Mouse (Mus musculus): ENCODE data around the gene Rab3ip. TPM values are rescaled to one million over a fixed set of nuclear protein-coding genes. Genes with fewer than 3 reads are reported as not detected.
A peak's percentile ranks its signal among the peaks of the same experiment; 100 is the strongest.

The Rab3ip gene
- polyA plus RNA-seq, 1 experiment from 2014 or later: 34.4 TPM

GRCm38 (mm10) chr10:116916581-116916980 lies 34.0 kb downstream of the Rab3ip start:
- H3K36me3 ChIP-seq (ENCODE audit: control insufficient read depth, insufficient read depth, low read length): peaks cover 3% of the 10 kb centered on the region; the same call in 1 of the 2 replicates

GRCm38 (mm10) chr10:116915286-116915685 lies 35.3 kb downstream of the Rab3ip start:
- no peak overlapping the region for H3K4me3 ChIP-seq (ENCODE audit: low read length)
- WGBS: 95% methylated on average over 8 of the region's 8 CpGs

More at GRCm38 (mm10) chr10:116916581-116916980, 34.0 kb downstream of the Rab3ip start:
- no peak overlapping the region for H3K9ac ChIP-seq (ENCODE audit: low read depth, low read length)
- H3K4me2 ChIP-seq (ENCODE audit: low read depth, low read length): no peak overlapping the region
- H3K4me1 ChIP-seq (ENCODE audit: control insufficient read depth, insufficient read depth, low read length): no peaks in the 10 kb centered on the region
- no peaks in the 10 kb centered on the region for H3K9me3 ChIP-seq (ENCODE audit: control insufficient read depth, low read length)
- H3K27ac ChIP-seq (ENCODE audit: low read length): no peak overlapping the region
- 82% methylated on average over 8 of the region's 8 CpGs for WGBS
- no peak overlapping the region for H3K4me3 ChIP-seq (ENCODE audit: low read length)
- no peaks in the 10 kb centered on the region for H3K27me3 ChIP-seq (replicated peaks; ENCODE audit: control insufficient read depth, insufficient read depth, low read length)
- no peak for ATAC-seq

DNA sequence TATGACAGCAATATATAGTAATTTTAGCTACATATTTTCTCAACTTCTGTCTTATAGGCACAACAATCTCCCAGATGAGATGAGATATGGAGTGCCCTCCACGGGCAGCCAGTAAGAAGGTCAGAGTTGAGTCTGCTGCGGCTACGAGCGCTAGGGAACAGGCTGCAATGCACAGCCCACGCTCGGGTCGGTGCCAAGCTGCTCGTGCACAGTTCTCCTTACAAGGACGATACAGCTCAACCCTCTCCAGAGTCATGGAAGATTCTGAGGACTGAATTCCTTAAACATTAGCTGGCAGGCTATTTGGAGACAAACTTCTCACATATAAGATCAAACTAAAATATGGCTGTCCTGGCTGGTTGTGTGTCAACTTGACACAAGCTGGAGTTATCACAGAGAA lies 36.0 kb downstream of the Rab3ip start:
- H3K4me1 ChIP-seq (ENCODE audit: control insufficient read depth, insufficient read depth, low read length): no peaks in the 10 kb centered on the region
- no peak overlapping the region for H3K9ac ChIP-seq (ENCODE audit: low read depth, low read length)
- peak; percentile 55; the same call in 1 of the 2 replicates for ATAC-seq
- no peak overlapping the region for H3K4me2 ChIP-seq (ENCODE audit: low read depth, low read length)
- WGBS: 79% methylated on average over 9 of the region's 9 CpGs
- peaks cover 13% of the 10 kb centered on the region; the same call in 1 of the 2 replicates for H3K36me3 ChIP-seq (ENCODE audit: control insufficient read depth, insufficient read depth, low read length)
- no peak overlapping the region for H3K4me3 ChIP-seq (ENCODE audit: low read length)
- H3K27me3 ChIP-seq (replicated peaks; ENCODE audit: control insufficient read depth, insufficient read depth, low read length): no peaks in the 10 kb centered on the region
- H3K27ac ChIP-seq (ENCODE audit: low read length): no peak overlapping the region
- no peaks in the 10 kb centered on the region for H3K9me3 ChIP-seq (ENCODE audit: control insufficient read depth, low read length)

More at GRCm38 (mm10) chr10:116915286-116915685, 35.3 kb downstream of the Rab3ip start:
- Histone ChIP-seq H3K36me3 (ENCODE audit: control insufficient read depth, insufficient read depth, low read length) (peaks cover 6% of the 10 kb centered on the region; the same call in 1 of the 2 replicates), H3K9ac (ENCODE audit: low read depth, low read length) (no peak overlapping the region), H3K27me3 (replicated peaks; ENCODE audit: control insufficient read depth, insufficient read depth, low read length) (no peaks in the 10 kb centered on the region), H3K4me2 (ENCODE audit: low read depth, low read length) (no peak overlapping the region), H3K27ac (ENCODE audit: low read length) (no peak overlapping the region), H3K4me1 (ENCODE audit: control insufficient read depth, insufficient read depth, low read length) (no peaks in the 10 kb centered on the region), H3K9me3 (ENCODE audit: control insufficient read depth, low read length) (no peaks in the 10 kb centered on the region)
- no peak for ATAC-seq

GRCm38 (mm10) chr10:116913647-116914273 lies 36.8 kb downstream of the Rab3ip start:
- Histone ChIP-seq H3K4me2 (ENCODE audit: low read depth, low read length) (no peak overlapping the region), H3K4me1 (ENCODE audit: control insufficient read depth, insufficient read depth, low read length) (no peaks in the 10 kb centered on the region), H3K4me3 (ENCODE audit: low read length) (no peak overlapping the region), H3K9me3 (ENCODE audit: control insufficient read depth, low read length) (no peaks in the 10 kb centered on the region), H3K36me3 (ENCODE audit: control insufficient read depth, insufficient read depth, low read length) (peaks cover 13% of the 10 kb centered on the region; the same call in 1 of the 2 replicates), H3K27ac (ENCODE audit: low read length) (no peak overlapping the region), H3K27me3 (replicated peaks; ENCODE audit: control insufficient read depth, insufficient read depth, low read length) (no peaks in the 10 kb centered on the region), H3K9ac (ENCODE audit: low read depth, low read length) (no peak overlapping the region)
- 78% methylated on average over 17 of the region's 17 CpGs for WGBS
- ATAC-seq: 0 out of 2 replicates have a peak, but pooled peaks have one; percentile 41

- H3K9ac ChIP-seq (ENCODE audit: low read depth, low read length): no peak overlapping the region
- H3K27me3 ChIP-seq (replicated peaks; ENCODE audit: control insufficient read depth, insufficient read depth, low read length): no peaks in the 10 kb centered on the region
- H3K4me1 ChIP-seq (ENCODE audit: control insufficient read depth, insufficient read depth, low read length): no peaks in the 10 kb centered on the region
- H3K4me3 ChIP-seq (ENCODE audit: low read length): no peak overlapping the region
- WGBS: 89% methylated on average over 9 of the region's 9 CpGs
- H3K4me2 ChIP-seq (ENCODE audit: low read depth, low read length): no peak overlapping the region
- H3K9me3 ChIP-seq (ENCODE audit: control insufficient read depth, low read length): no peaks in the 10 kb centered on the region
- H3K27ac ChIP-seq (ENCODE audit: low read length): no peak overlapping the region
- no peak for ATAC-seq
- peaks cover 13% of the 10 kb centered on the region; the same call in 1 of the 2 replicates for H3K36me3 ChIP-seq (ENCODE audit: control insufficient read depth, insufficient read depth, low read length)
These were observed 37.7 kb downstream of the Rab3ip start for GRCm38 (mm10) chr10:116912850-116913249.

DNA sequence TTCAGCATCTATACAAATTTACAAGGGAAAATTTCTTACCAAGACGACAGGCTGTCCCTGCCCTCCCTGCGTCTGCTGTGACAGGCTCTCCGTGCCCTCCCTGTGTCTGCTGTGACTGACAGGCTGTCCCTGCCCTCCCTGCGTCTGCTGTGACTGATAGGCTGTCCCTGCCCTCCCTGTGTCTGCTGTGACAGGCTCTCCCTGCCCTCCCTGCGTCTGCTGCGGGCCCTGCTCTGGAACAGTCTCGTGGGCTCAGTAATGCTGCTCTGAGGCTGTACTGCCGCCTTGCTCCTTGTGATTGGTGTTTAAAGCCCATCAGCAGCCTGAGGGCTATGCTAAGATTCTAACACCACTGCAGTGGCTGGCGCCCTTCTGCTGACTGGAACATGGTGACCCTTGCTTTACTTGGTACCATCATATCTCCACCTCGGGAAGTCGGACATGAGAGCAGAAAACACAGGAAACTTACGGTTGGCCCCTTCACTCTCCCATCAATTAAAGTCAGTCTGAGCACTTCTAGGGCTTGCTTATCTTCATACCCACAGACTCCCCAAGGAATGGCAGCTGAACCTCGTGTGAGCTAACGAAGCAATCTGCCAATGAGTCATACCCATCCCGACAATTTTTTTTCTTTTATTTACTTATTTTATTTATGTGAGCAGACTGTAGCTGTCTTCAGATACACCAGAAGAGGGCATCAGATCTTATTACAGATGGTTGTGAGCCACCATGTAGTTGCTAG lies 41.5 kb downstream of the Rab3ip start:
- WGBS: 77% methylated on average over 15 of the region's 15 CpGs
- peak; percentile 55; the same call in 1 of the 2 replicates for ATAC-seq
- Histone ChIP-seq H3K9me3 (ENCODE audit: control insufficient read depth, low read length) (no peaks in the 10 kb centered on the region), H3K9ac (ENCODE audit: low read depth, low read length) (no peak overlapping the region), H3K27me3 (replicated peaks; ENCODE audit: control insufficient read depth, insufficient read depth, low read length) (no peaks in the 10 kb centered on the region), H3K36me3 (ENCODE audit: control insufficient read depth, insufficient read depth, low read length) (peaks cover 10% of the 10 kb centered on the region; the same call in 1 of the 2 replicates), H3K4me1 (ENCODE audit: control insufficient read depth, insufficient read depth, low read length) (0 out of 2 replicates have a peak, but pooled peaks cover 2% of the 10 kb centered on the region), H3K27ac (ENCODE audit: low read length) (no peak overlapping the region), H3K4me2 (ENCODE audit: low read depth, low read length) (no peak overlapping the region), H3K4me3 (ENCODE audit: low read length) (no peak overlapping the region)

DNA sequence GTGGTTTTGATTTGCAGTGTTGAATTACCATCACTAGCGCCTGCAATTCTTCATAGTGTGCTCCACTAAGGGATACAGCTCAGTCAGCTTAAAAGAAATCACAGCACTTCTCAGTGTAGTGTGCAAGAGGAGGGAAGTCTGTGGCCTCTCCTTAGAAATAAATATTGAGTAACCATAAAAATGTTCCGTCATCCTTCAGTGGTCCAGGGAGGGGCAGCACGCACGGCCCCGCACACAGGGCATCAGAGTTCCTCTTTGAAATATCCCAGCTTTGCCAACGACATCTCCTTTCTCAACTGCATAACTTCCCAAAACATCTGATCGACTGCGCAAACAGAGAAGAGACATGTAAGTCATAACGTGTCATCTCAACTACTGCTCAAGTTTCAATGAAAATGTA lies 43.8 kb downstream of the Rab3ip start:
- Histone ChIP-seq H3K4me1 (ENCODE audit: control insufficient read depth, insufficient read depth, low read length) (0 out of 2 replicates have a peak, but pooled peaks cover 2% of the 10 kb centered on the region), H3K4me2 (ENCODE audit: low read depth, low read length) (no peak overlapping the region), H3K36me3 (ENCODE audit: control insufficient read depth, insufficient read depth, low read length) (peaks cover 10% of the 10 kb centered on the region; the same call in 1 of the 2 replicates), H3K27ac (ENCODE audit: low read length) (no peak overlapping the region), H3K9me3 (ENCODE audit: control insufficient read depth, low read length) (no peaks in the 10 kb centered on the region), H3K9ac (ENCODE audit: low read depth, low read length) (no peak overlapping the region), H3K4me3 (ENCODE audit: low read length) (no peak overlapping the region), H3K27me3 (replicated peaks; ENCODE audit: control insufficient read depth, insufficient read depth, low read length) (no peaks in the 10 kb centered on the region)
- 89% methylated on average over 9 of the region's 9 CpGs for WGBS
- no peak for ATAC-seq

- Histone ChIP-seq H3K9ac (ENCODE audit: low read depth, low read length) (no peak overlapping the region), H3K36me3 (ENCODE audit: control insufficient read depth, insufficient read depth, low read length) (no peaks in the 10 kb centered on the region), H3K4me2 (ENCODE audit: low read depth, low read length) (no peak overlapping the region), H3K27me3 (replicated peaks; ENCODE audit: control insufficient read depth, insufficient read depth, low read length) (no peaks in the 10 kb centered on the region), H3K4me1 (ENCODE audit: control insufficient read depth, insufficient read depth, low read length) (0 out of 2 replicates have a peak, but pooled peaks cover 2% of the 10 kb centered on the region), H3K4me3 (ENCODE audit: low read length) (no peak overlapping the region), H3K27ac (ENCODE audit: low read length) (no peak overlapping the region), H3K9me3 (ENCODE audit: control insufficient read depth, low read length) (no peaks in the 10 kb centered on the region)
- ATAC-seq: peak; percentile 72; the same call in 1 of the 2 replicates
- 81% methylated on average over 10 of the region's 10 CpGs for WGBS
These were observed 46.1 kb downstream of the Rab3ip start for GRCm38 (mm10) chr10:116904503-116904908.

- ATAC-seq: peak; percentile 87
- peak within 1 kb of the TSS; percentile 47 for H3K4me2 ChIP-seq (ENCODE audit: low read depth, low read length)
- H3K27ac ChIP-seq (ENCODE audit: low read length): peak within 1 kb of the TSS; percentile 92
- no peaks in the 10 kb centered on the region for H3K27me3 ChIP-seq (replicated peaks; ENCODE audit: control insufficient read depth, insufficient read depth, low read length)
- peak within 1 kb of the TSS; percentile 67 for H3K9ac ChIP-seq (ENCODE audit: low read depth, low read length)
- no peaks in the 10 kb centered on the region for H3K9me3 ChIP-seq (ENCODE audit: control insufficient read depth, low read length)
- H3K4me1 ChIP-seq (ENCODE audit: control insufficient read depth, insufficient read depth, low read length): no peaks in the 10 kb centered on the region
- 64% methylated on average over 17 of the region's 17 CpGs for WGBS
- H3K4me3 ChIP-seq (ENCODE audit: low read length): peak within 1 kb of the TSS; percentile 47
- H3K36me3 ChIP-seq (ENCODE audit: control insufficient read depth, insufficient read depth, low read length): no peaks in the 10 kb centered on the region
These were observed 54.0 kb downstream of the Rab3ip start, which contains the start of gene Myrfl for GRCm38 (mm10) chr10:116896336-116897177. TSS of gene Myrfl (minus strand) at chr10:116896919.

Data from intestine, embryonic 16.5 days (tissue).